In the genomic region with DNA sequence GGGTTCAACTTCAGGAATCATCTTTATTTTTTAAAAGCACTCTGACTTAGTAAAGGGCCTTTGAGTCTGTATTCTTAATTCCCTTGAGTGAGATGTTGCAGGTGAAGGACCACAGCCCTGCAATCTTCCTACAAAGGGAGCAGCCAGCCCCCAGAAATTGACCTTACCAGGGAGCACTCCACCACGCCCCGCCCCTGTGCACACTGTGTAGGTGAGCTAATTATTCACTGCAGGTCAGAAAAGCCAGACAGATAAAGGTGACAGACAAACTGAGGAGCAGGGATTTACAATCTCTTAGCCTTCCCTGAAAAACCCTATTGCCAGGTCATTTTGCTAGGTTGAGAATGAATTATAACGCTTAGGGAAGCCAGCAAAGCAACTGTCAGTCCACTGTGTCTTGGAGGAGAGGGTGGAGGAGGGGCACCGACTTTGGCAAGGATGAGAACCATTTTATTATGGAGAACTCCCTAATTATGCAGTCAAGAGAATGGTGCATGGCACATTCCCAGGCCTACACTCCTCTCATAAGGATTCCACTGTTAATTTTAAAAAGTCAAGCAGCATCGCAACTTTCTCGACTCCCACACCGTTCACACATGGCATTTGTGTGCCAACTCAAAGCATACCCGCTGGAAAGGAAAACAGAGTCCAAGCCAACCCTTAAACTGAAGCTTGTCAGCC, we compare ENCODE assay signal across 14 mouse cellular contexts. TPM values are rescaled to one million over a fixed set of nuclear protein-coding genes. Genes with fewer than 3 reads are reported as not detected.
DNase-seq lines count a peak whose midpoint lies in the region; ATAC-seq lines count a peak whose summit lies in the region.
"Had no signal": no experiment of that assay in that cellular context is flagged by ENCODE, and none has a peak within 500 bp of the region (broad histone marks: within the 10 kb centered on the region; RNA-seq: fewer than 3 reads in every experiment).

No protein-coding gene starts in this region.

- DNase-seq in layer of hippocampus, adult 11-12 months (ENCODE audit: low spot score), result peak; percentile 52
- DNase-seq in layer of hippocampus, adult 9-10 months (ENCODE audit: low spot score), result no peak
- peak; percentile 47 to 58 for DNase-seq in layer of hippocampus, adult 8-10 months (ENCODE audit: low spot score in 2 of 2)
- peak; percentile 76 for DNase-seq in telencephalon, adult 2 months (ENCODE audit: low read depth, low spot score)
- DNase-seq in adrenal gland, adult (ENCODE audit: inconsistent age in 2 of 2, low spot score in 1 of 2), result no peak
- no peak for DNase-seq in kidney, adult 8-10 months
- DNase-seq: cerebellum, adult 9-10 months; lung, postnatal 36 days had no signal

- whole genome bisulfite sequencing in midbrain, embryonic 16.5 days, result 80% methylated on average over 8 of the region's 8 CpGs
- 83% methylated on average over 8 of the region's 8 CpGs for WGBS in midbrain, embryonic 13.5 days

- no peaks in the 10 kb centered on the region for H3K9me3 ChIP-seq in midbrain, embryonic 16.5 days (replicated peaks; ENCODE audit: control insufficient read depth, low read length, poor library complexity, severe bottlenecking)
- H3K9me3 ChIP-seq in midbrain, embryonic 13.5 days, result no peaks in the 10 kb centered on the region
- H3K9me3 ChIP-seq: heart, embryonic 12.5 days had no signal

- ATAC-seq in midbrain, embryonic 16.5 days, result 0 out of 2 replicates have a peak, but pooled peaks have one; percentile 45
- ATAC-seq in midbrain, embryonic 13.5 days, result no peak
- ATAC-seq: intestine, postnatal 0 days had no signal

- H3K4me1 ChIP-seq in midbrain, embryonic 16.5 days (ENCODE audit: control insufficient read depth, insufficient read depth, low read length), result peaks cover 2% of the 10 kb centered on the region; the same call in 1 of the 2 replicates
- H3K4me1 ChIP-seq in midbrain, embryonic 13.5 days (replicated peaks), result peaks cover 4% of the 10 kb centered on the region; the same call in 1 of the 2 replicates
- H3K4me1 ChIP-seq: heart, embryonic 12.5 days had no signal

- no peaks in the 10 kb centered on the region for H3K27me3 ChIP-seq in midbrain, embryonic 16.5 days (ENCODE audit: control insufficient read depth, insufficient read depth, low read depth, low read length)
- H3K27me3 ChIP-seq in midbrain, embryonic 13.5 days, result no peaks in the 10 kb centered on the region
- H3K27me3 ChIP-seq: CH12.LX; heart, embryonic 12.5 days had no signal

- no peak overlapping the region for H3K9ac ChIP-seq in midbrain, embryonic 16.5 days (ENCODE audit: low read depth, low read length)
- no peak overlapping the region for H3K9ac ChIP-seq in midbrain, embryonic 13.5 days (replicated peaks)
- H3K9ac ChIP-seq: heart, embryonic 12.5 days had no signal

- H3K4me2 ChIP-seq in midbrain, embryonic 16.5 days (ENCODE audit: low read length), result no peak overlapping the region
- no peak overlapping the region for H3K4me2 ChIP-seq in midbrain, embryonic 13.5 days (replicated peaks)
- H3K4me2 ChIP-seq: heart, embryonic 12.5 days had no signal

- no peak overlapping the region for H3K4me3 ChIP-seq in midbrain, embryonic 16.5 days (ENCODE audit: low read depth, low read length)
- no peak overlapping the region for H3K4me3 ChIP-seq in midbrain, embryonic 13.5 days (replicated peaks)
- H3K4me3 ChIP-seq: heart, embryonic 12.5 days; myocyte had no signal

- H3K36me3 ChIP-seq in midbrain, embryonic 16.5 days (ENCODE audit: control insufficient read depth, insufficient read depth, low read length), result no peaks in the 10 kb centered on the region
- no peaks in the 10 kb centered on the region for H3K36me3 ChIP-seq in midbrain, embryonic 13.5 days
- H3K36me3 ChIP-seq: heart, embryonic 12.5 days had no signal

- H3K27ac ChIP-seq in midbrain, embryonic 16.5 days (ENCODE audit: low read length), result 0 out of 2 replicates have a peak overlapping the region, but pooled peaks have one; percentile 17
- no peak overlapping the region for H3K27ac ChIP-seq in midbrain, embryonic 13.5 days

RNA-seq across cellular contexts. Expression of gene Ccn6, which starts 21.4 kb away (rescaled TPM):
- polyA plus RNA-seq in midbrain, embryonic 16.5 days (2015; fragmentation: Nextera tagmentation; extraction: Ambion mirVana), result 0.30 and 0.46 TPM in 2 replicates
- polyA plus RNA-seq in midbrain, embryonic 13.5 days (2015; fragmentation: Nextera tagmentation; extraction: Ambion mirVana), result 0.32 and 0.53 TPM in 2 replicates
- under 1 TPM in 2 of 4 experiments, not detected in 2; 0.23 to 0.33 TPM for total RNA-seq in layer of hippocampus, adult 8-10 months (2022)
- total RNA-seq: CH12.LX had no signal
- polyA plus RNA-seq: heart, embryonic 12.5 days; intestine, postnatal 0 days; myocyte had no signal

RNA-seq across cellular contexts. Expression of gene Tube1, which starts 51.2 kb away (rescaled TPM):
- 7.1 and 7.8 TPM in 2 replicates for polyA plus RNA-seq in midbrain, embryonic 16.5 days (2015; fragmentation: Nextera tagmentation; extraction: Ambion mirVana)
- polyA plus RNA-seq in midbrain, embryonic 13.5 days (2015; fragmentation: Nextera tagmentation; extraction: Ambion mirVana), result 10.6 and 12.0 TPM in 2 replicates
- total RNA-seq in layer of hippocampus, adult 8-10 months (2022), result 1 to 10 TPM; 2.6 to 3.2 (median 3.1) TPM

RNA-seq across cellular contexts. Expression of gene Fam229b, which starts 51.3 kb away (rescaled TPM):
- polyA plus RNA-seq in midbrain, embryonic 16.5 days (2015; fragmentation: Nextera tagmentation; extraction: Ambion mirVana), result 36.1 and 39.9 TPM in 2 replicates
- polyA plus RNA-seq in midbrain, embryonic 13.5 days (2015; fragmentation: Nextera tagmentation; extraction: Ambion mirVana), result 30.6 and 31.7 TPM in 2 replicates
- total RNA-seq in layer of hippocampus, adult 8-10 months (2022), result 10 to 100 TPM; 11.0 to 16.4 (median 13.0) TPM

Comparison
In these comparisons a context has a peak if more than half of its experiments do, and no peak if none do; other contexts are left out.
1. DNase-seq: peak in layer of hippocampus, adult 11-12 months (single experiment), layer of hippocampus, adult 8-10 months (2 of 2) and telencephalon, adult 2 months (single experiment); none in layer of hippocampus, adult 9-10 months (single experiment), adrenal gland, adult (0 of 2) and kidney, adult 8-10 months (0 of 2).